Mouse (Mus musculus): ENCODE results near the gene Nes. TPM values are rescaled to one million over a fixed set of nuclear protein-coding genes. Genes with fewer than 3 reads are reported as not detected.

Gene Nes
- polyA plus RNA-seq (2012; rRNA removed) = 2.7 and 3.4 TPM in 2 replicates

- no peak within 1 kb of the TSS for H3K27ac ChIP-seq (ENCODE audit: insufficient read depth, low read length)
- peaks cover 5% of the 10 kb centered on the region for H3K27me3 ChIP-seq (ENCODE audit: control insufficient read depth, insufficient read depth, low read length)
- H3K4me1 ChIP-seq (ENCODE audit: control insufficient read depth, insufficient read depth, low read length) = peaks cover 7% of the 10 kb centered on the region; the same call in 1 of the 2 replicates
- no peak for DNase-seq
- WGBS = under 1% methylated on average over 44 of the region's 44 CpGs
- TF ChIP-seq POLR2A (IDR thresholded peaks at IDR 0.05; ENCODE audit: borderline replicate concordance, insufficient read depth, low read length) (no peak), CTCF (IDR thresholded peaks at IDR 0.05; ENCODE audit: borderline replicate concordance, insufficient read depth, low read depth, low read length) (no peak)
- H3K4me3 ChIP-seq (replicated peaks; ENCODE audit: insufficient read depth, low read depth, low read length) = no peak within 1 kb of the TSS
Measured at GRCm38 (mm10) chr3:87970939-87971488, at the start of gene Nes. Nes (plus strand) TSS chr3:87971078.

GRCm38 (mm10) chr3:87924996-87925395 lies 45.9 kb upstream of the Nes start:
- WGBS = 79% methylated on average over 7 of the region's 7 CpGs
- no peak for DNase-seq
- Histone ChIP-seq H3K4me1 (ENCODE audit: control insufficient read depth, insufficient read depth, low read length) (peaks cover 2% of the 10 kb centered on the region; the same call in 1 of the 2 replicates), H3K27ac (ENCODE audit: insufficient read depth, low read length) (no peak overlapping the region), H3K27me3 (ENCODE audit: control insufficient read depth, insufficient read depth, low read length) (no peaks in the 10 kb centered on the region), H3K4me3 (replicated peaks; ENCODE audit: insufficient read depth, low read depth, low read length) (no peak overlapping the region)
- TF ChIP-seq CTCF (IDR thresholded peaks at IDR 0.05; ENCODE audit: borderline replicate concordance, insufficient read depth, low read depth, low read length) (no peak), POLR2A (IDR thresholded peaks at IDR 0.05; ENCODE audit: borderline replicate concordance, insufficient read depth, low read length) (no peak)

GRCm38 (mm10) chr3:87927452-87927851 lies 43.4 kb upstream of the Nes start:
- 88% methylated on average over 5 of the region's 5 CpGs for WGBS
- no peak for DNase-seq
- no peak overlapping the region for H3K27ac ChIP-seq (ENCODE audit: insufficient read depth, low read length)
- no peak overlapping the region for H3K4me3 ChIP-seq (replicated peaks; ENCODE audit: insufficient read depth, low read depth, low read length)
- H3K27me3 ChIP-seq (ENCODE audit: control insufficient read depth, insufficient read depth, low read length) = no peaks in the 10 kb centered on the region
- H3K4me1 ChIP-seq (ENCODE audit: control insufficient read depth, insufficient read depth, low read length) = peaks cover 8% of the 10 kb centered on the region
- no peak for TF ChIP-seq CTCF (IDR thresholded peaks at IDR 0.05; ENCODE audit: borderline replicate concordance, insufficient read depth, low read depth, low read length)
- no peak for TF ChIP-seq POLR2A (IDR thresholded peaks at IDR 0.05; ENCODE audit: borderline replicate concordance, insufficient read depth, low read length)

- Histone ChIP-seq H3K27me3 (ENCODE audit: control insufficient read depth, insufficient read depth, low read length) (no peaks in the 10 kb centered on the region), H3K27ac (ENCODE audit: insufficient read depth, low read length) (peak overlapping the region; percentile 61), H3K4me3 (replicated peaks; ENCODE audit: insufficient read depth, low read depth, low read length) (peak overlapping the region; percentile 89), H3K4me1 (ENCODE audit: control insufficient read depth, insufficient read depth, low read length) (peaks cover 8% of the 10 kb centered on the region)
- no peak for TF ChIP-seq CTCF (IDR thresholded peaks at IDR 0.05; ENCODE audit: borderline replicate concordance, insufficient read depth, low read depth, low read length)
- no peak for DNase-seq
- 4% methylated on average over 26 of the region's 26 CpGs for WGBS
Measured at GRCm38 (mm10) chr3:87929341-87930077, 41.4 kb upstream of the Nes start.

GRCm38 (mm10) chr3:87930078-87930795 lies 40.6 kb upstream of the Nes start, which contains the start of the genes Isg20l2 and Rrnad1:
Isg20l2 (plus strand) TSS chr3:87930314.
Rrnad1 (minus strand) TSS chr3:87930717.
- WGBS = under 1% methylated on average over 78 of the region's 78 CpGs
- peak; percentile 98 to 99 for DNase-seq
- Histone ChIP-seq H3K4me1 (ENCODE audit: control insufficient read depth, insufficient read depth, low read length) (peaks cover 8% of the 10 kb centered on the region), H3K4me3 (replicated peaks; ENCODE audit: insufficient read depth, low read depth, low read length) (peak within 1 kb of the TSS; percentile 89), H3K27ac (ENCODE audit: insufficient read depth, low read length) (peak within 1 kb of the TSS; percentile 61), H3K27me3 (ENCODE audit: control insufficient read depth, insufficient read depth, low read length) (no peaks in the 10 kb centered on the region)
- TF ChIP-seq CTCF (IDR thresholded peaks at IDR 0.05; ENCODE audit: borderline replicate concordance, insufficient read depth, low read depth, low read length) (peak; percentile 82), POLR2A (IDR thresholded peaks at IDR 0.05; ENCODE audit: borderline replicate concordance, insufficient read depth, low read length) (peak; percentile 87)

- DNase-seq = no peak
- no peaks in the 10 kb centered on the region for H3K27me3 ChIP-seq (ENCODE audit: control insufficient read depth, insufficient read depth, low read length)
- 68% methylated on average over 5 of the region's 5 CpGs for WGBS
- H3K4me3 ChIP-seq (replicated peaks; ENCODE audit: insufficient read depth, low read depth, low read length) = no peak overlapping the region
- TF ChIP-seq POLR2A (IDR thresholded peaks at IDR 0.05; ENCODE audit: borderline replicate concordance, insufficient read depth, low read length) (no peak), CTCF (IDR thresholded peaks at IDR 0.05; ENCODE audit: borderline replicate concordance, insufficient read depth, low read depth, low read length) (no peak)
- no peak overlapping the region for H3K27ac ChIP-seq (ENCODE audit: insufficient read depth, low read length)
- H3K4me1 ChIP-seq (ENCODE audit: control insufficient read depth, insufficient read depth, low read length) = peaks cover 10% of the 10 kb centered on the region
Measured at GRCm38 (mm10) chr3:87934026-87934425, 36.9 kb upstream of the Nes start.

- peaks cover 9% of the 10 kb centered on the region for H3K4me1 ChIP-seq (ENCODE audit: control insufficient read depth, insufficient read depth, low read length)
- WGBS = 46% methylated on average over 4 of the region's 4 CpGs
- no peak overlapping the region for H3K27ac ChIP-seq (ENCODE audit: insufficient read depth, low read length)
- H3K4me3 ChIP-seq (replicated peaks; ENCODE audit: insufficient read depth, low read depth, low read length) = no peak overlapping the region
- TF ChIP-seq CTCF (IDR thresholded peaks at IDR 0.05; ENCODE audit: borderline replicate concordance, insufficient read depth, low read depth, low read length) = no peak
- no peak for TF ChIP-seq POLR2A (IDR thresholded peaks at IDR 0.05; ENCODE audit: borderline replicate concordance, insufficient read depth, low read length)
- no peaks in the 10 kb centered on the region for H3K27me3 ChIP-seq (ENCODE audit: control insufficient read depth, insufficient read depth, low read length)
- DNase-seq = no peak
Measured at GRCm38 (mm10) chr3:87934501-87934900, 36.4 kb upstream of the Nes start.

Measured in cerebellum, adult 2 months (tissue).